Mouse (Mus musculus) layer of hippocampus, postnatal 10 days (tissue): Measurements from ENCODE around the gene Kank4. TPM values are rescaled to one million over a fixed set of nuclear protein-coding genes. Genes with fewer than 3 reads are reported as not detected.
"Not testable (repeated sequence)": the region's sequence is repeated elsewhere in the genome, so short reads cannot be mapped to it uniquely, and the experiment has no call there.

Experiments used
- DNase-seq, 2 experiments: peaks; one replicate each; pipeline ENCODE4 v3.0.0; 2021; ENCODE audit warnings: low spot score in 2 of 2
- total RNA-seq, 2 experiments: library from RNA; stranded (reverse); gene quantifications; 2 replicates each; pipeline ENCODE4 v1.2.3; 2021

Gene Kank4
- total RNA-seq, 2 experiments from 2014 or later: 2.8 to 3.0 TPM

GRCm38 (mm10) chr4:98834782-98835181 lies 17.4 kb upstream of the Kank4 start:
- DNase-seq: no peak

DNA sequence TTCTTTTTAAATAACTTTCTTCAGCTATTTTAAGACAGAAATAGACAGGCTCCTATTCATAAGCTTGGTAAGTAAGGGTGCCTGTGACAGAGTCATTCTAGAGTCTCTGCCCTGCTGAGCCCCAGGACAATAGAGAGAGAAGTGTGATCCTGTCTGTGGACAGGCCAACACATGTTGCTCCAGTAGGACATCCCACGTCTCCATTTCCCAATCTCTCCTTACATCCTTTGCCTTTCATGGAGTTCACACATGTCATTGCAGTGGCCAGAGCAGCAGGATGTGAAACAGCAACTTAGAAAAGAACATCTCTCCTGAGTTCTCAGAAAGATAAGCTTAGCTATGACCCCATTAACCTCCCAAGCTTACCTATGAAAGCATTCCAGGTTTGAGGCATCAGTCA lies 14.4 kb upstream of the Kank4 start:
- no peak for DNase-seq

- no peak for DNase-seq
Measured at GRCm38 (mm10) chr4:98826701-98827100, 9.4 kb upstream of the Kank4 start.

GRCm38 (mm10) chr4:98823740-98824139 lies 6.4 kb upstream of the Kank4 start, which contains the start of gene I0C0044D17Rik:
Gene I0C0044D17Rik (minus strand): TSS chr4:98823840.
- not testable (repeated sequence) for DNase-seq

DNA sequence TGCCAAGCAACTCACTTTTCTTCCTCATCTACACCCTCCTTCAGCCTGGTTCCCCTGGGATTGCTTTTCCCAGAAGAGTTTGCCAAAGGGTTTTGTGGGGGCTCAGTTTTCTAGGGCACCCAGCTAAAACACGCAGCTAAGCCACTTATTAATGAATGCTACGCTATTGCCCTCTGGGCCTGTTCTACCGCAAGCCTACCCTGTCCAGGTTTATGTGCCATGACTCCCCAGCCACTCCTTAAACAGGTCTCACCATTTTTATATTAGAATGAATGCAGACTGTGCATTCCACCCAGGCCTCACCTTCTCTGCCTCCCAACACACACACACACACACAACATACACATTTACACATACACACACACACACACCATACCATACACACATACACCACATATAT lies 5.7 kb upstream of the Kank4 start:
- no peak for DNase-seq

GRCm38 (mm10) chr4:98822478-98822877 lies 5.1 kb upstream of the Kank4 start:
- DNase-seq: no peak

DNA sequence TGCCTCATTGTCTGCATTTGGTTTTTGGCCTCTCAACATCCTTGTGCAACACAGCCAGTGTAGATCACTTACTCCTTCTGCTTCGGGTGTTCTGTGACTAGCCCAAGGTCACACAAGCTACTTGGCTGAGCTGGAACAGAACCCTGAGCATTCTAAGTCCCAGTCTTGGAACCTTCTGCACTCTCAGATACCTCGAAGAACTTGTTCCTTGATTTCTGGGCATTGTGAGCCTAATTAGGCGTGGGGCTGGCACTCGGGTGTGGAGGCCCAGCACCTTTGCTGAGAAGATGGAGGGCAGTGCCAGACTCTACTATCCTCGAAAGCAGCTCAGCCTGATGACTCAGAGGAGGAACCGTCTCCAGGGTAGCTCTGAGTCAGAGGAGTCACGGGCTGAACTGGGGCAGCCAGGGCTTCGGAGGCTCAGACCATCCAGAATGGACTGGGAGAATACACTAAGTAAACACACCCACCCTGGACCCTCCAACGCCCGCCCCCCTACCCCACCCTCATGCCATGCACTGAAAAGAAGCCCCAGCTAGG lies 1.9 kb upstream of the Kank4 start:
- DNase-seq: no peak

GRCm38 (mm10) chr4:98816807-98817183 lies 542 bp downstream of the Kank4 start:
- no peak for DNase-seq

GRCm38 (mm10) chr4:98806306-98806705 lies 11.0 kb downstream of the Kank4 start:
- DNase-seq: no peak

DNA sequence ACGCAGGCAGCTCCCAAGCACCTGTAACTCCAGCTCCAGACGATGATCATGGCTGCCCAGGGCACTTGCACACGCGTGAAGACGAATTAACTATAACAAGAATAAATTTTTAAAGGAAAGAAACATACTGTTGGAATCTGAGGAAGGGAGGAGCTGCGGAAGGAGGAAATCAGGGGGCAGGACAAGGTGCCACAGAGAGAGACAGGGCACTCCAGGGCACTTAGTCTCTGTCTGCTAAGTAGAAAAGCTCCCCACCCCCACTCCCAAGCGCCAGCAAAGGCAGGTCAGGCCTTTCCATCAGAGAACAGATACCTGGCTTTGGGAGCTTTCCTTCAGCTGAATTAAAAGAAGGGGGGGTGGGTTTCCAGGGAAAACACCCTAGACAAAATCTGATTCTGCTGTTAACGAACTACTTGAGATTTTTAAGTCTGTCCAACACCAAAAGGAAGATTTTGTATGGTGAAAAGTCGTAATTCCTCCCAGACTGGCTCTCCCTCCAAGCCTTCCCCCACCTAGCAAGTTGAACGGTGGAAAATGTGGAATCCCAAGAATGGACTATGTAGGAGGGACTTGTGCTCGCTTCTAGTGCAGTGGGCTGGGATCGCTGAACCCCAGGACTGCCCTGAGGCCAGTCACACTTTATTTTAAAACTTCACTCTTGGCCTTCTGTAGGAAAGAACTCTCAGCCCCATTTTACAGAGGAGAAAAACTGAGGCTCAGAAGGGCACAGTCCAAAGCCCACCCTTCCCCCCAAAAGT lies 11.9 kb downstream of the Kank4 start:
- no peak for DNase-seq

DNA sequence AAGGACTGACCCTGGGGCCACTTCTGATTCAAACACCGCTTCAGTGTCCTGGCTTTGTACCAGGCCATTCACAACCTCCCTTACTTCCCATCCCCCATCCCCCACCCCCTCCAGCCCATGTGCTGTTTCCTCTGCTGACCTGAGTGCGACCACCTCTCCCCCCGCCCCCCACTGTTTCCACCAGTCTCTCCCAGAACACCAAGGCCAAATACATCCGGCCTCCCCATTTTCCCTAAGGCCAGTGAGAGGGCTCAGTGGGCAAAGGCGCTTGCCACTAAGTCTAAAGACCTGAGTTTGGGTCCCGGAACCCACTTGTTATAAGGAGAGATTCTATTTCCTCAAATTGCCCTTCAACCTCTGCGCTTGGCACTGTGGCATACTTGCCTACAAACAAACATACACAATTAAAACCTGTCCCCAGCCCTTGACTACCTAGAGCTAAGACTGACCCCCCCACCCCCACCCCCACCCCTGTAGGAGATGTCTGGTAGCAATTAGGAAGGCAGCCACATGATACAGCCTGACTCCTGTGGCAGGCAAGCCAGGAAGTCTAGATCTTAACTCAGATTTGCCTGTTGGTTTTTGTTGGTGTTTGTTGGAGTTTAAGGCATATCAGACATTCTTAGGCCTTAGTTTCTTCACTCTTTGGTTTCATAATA lies 12.7 kb downstream of the Kank4 start:
- DNase-seq: no peak

GRCm38 (mm10) chr4:98801775-98802174 lies 15.6 kb downstream of the Kank4 start:
- no peak for DNase-seq

DNA sequence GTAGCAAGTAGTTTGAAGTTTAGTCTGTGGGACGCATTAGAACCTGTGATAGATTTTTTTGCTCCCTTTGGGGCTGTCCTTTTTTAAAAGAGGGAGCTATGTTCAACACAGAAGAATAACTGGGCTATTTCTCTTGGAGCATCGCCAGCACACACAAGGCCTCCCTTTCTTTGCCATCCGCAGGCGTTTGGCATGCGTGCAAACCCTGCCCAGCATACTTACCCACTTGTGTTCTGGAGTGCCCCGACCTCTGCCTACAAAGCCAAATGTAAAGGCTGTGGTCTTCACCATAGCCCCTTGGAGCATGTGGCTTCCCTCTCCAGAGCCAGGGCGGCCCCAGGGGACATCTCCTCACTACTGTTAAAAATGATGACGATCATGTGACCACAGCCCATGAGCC lies 16.5 kb downstream of the Kank4 start:
- DNase-seq: no peak

DNA sequence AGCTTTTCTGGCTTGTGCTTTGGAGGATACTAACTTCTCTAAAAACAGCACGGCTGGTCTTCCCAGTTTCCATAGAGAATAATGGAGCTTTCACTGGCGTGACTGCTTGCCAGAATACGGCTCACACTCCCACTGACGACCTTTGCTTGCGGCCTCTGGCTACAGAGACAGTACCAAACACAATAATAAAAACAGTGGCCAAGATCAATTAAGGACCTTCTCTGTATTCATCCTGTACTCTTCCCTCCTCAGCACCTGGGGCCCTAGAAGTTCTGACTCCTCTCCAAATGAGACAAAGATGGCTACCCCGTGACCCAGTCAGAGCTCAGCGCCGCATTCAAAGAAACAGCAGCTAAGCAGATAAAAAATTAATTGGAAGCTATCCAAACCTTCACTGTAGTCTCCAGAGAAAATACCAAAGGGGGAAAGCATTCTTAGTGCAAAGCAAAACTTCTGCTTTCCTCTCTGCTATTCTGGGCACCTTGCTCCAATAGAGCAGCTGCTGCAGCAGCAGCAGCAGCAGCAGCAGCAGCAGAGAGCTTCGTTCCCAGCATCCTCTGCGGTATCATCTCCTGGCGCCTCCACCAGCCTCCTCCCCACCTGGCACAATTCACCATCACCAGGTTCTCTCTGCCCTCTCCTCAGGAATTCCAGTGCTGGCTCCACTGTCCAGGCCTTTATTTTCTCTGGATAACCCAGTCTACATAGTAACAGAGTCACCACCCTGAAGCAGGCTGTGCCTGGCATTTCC lies 20.6 kb downstream of the Kank4 start:
- DNase-seq: peak; percentile 27 to 36

GRCm38 (mm10) chr4:98795241-98795640 lies 22.1 kb downstream of the Kank4 start:
- no peak for DNase-seq

DNA sequence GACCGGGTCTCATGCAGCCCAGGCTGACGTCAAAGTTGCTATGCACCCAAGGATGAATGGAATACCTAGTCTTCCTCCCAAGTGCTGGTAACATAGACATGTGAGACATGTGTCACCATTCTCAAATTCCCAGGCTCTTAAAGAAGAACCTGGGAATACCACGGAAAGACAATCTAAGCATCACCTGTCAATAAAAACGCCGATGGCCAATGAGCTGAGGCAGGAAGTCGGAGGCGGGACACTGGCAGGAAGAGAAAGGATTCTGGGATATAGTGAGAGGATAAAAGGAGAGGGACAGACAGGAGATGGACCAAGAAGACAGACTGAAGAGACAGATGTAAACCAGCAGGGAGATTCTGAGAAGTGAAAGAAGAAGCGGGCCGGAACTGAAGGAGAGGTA lies 23.9 kb downstream of the Kank4 start:
- no peak for DNase-seq

DNA sequence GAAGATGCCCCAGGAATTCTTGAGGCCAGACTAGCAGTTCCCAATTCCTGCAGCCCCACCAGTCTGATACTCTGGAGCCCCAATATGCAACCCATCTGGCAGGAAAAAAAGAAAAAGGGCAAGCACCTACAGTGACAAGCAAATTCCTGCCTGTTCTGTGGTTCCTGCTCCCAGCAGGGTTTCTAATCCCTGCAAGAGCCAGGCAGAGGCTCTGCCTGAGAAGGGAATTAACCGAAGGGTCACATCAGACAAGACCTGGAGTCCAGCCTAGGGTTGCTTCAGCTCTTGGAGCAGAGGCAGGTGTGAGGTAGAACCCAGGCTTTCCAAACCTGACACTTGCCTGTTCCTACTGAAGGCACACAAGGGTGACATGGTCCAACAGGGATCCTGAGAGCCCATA lies 26.6 kb downstream of the Kank4 start:
- no peak for DNase-seq

- DNase-seq: no peak
Measured at GRCm38 (mm10) chr4:98789861-98790311, 27.5 kb downstream of the Kank4 start.

DNA sequence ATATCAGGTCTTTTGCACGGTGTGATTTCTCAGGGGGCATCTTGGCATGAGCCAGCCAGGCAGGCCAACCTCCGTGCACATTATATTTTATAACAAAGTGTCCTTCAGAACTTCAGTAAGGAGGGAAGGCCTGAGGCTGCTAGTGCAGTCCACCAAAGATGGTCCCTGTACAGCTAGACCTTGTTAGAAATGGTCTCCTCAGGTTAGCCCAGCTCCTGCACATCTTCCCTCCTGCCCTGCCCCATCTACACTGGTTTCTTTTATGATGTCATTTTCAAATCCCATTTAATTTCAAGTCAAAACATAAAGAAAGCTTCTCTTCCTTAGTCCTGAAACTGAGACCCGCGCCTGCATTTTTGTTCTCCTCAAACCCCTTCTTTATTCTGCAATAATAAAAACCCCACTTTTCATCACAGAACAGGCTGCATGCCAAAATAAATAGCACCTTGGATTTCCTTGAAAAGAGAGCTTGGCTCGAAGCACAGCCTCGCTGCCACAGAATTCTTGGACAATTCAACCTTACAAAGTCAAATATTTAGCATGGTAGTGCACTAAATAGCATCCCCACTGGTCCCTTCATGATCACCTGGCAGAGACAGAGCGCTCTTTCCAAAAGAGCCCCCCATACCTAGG lies 28.1 kb downstream of the Kank4 start:
- DNase-seq: no peak

DNA sequence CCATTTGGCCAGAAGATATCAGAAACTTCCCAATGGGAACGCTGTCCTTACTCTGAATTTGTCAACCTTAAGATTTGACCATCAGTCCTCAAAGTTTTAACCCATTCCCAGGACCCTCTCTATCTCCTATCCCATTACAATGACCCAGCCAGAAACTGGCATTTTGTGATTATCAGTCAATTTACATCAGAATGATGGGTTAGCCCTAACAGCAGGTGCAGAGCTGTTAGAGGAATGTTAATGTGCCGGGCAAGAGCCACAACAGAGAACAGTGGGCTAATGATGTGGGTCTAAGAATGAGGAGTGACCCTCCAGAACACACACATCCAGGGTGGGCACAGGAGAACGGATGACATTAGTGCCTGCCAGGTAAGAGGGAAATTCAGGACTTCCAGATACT lies 31.1 kb downstream of the Kank4 start:
- DNase-seq: no peak

GRCm38 (mm10) chr4:98785851-98786250 lies 31.5 kb downstream of the Kank4 start:
- no peak for DNase-seq
